ENCODE assay signal across 18 mouse cellular contexts in genomic region chr3:59174426-59175154, GRCm38 (mm10). TPM values are rescaled to one million over a fixed set of nuclear protein-coding genes. Genes with fewer than 3 reads are reported as not detected.
DNase-seq lines count a peak whose midpoint lies in the region; ATAC-seq and TF ChIP-seq lines count a peak whose summit lies in the region.
"Had no signal": no experiment of that assay in that cellular context is flagged by ENCODE, and none has a peak within 500 bp of the region (broad histone marks: within the 10 kb centered on the region; RNA-seq: fewer than 3 reads in every experiment).

No protein-coding gene starts in this region.

- no peak overlapping the region for H3K27ac ChIP-seq in liver, postnatal 0 days (ENCODE audit: low read depth)
- H3K27ac ChIP-seq in liver, embryonic 11.5 days (ENCODE audit: low read depth, low read length) = no peak overlapping the region
- H3K27ac ChIP-seq: forebrain, embryonic 15.5 days; liver, embryonic 13.5 days had no signal

- no peak overlapping the region; the same call in 1 of the 2 replicates for H3K4me2 ChIP-seq in liver, postnatal 0 days (ENCODE audit: low read depth, low read length)
- no peak overlapping the region for H3K4me2 ChIP-seq in liver, embryonic 11.5 days
- H3K4me2 ChIP-seq: forebrain, embryonic 15.5 days; liver, embryonic 13.5 days; midbrain, embryonic 11.5 days had no signal

- no peak for DNase-seq in liver, postnatal 0 days
- DNase-seq in liver, embryonic 11.5 days (ENCODE audit: low spot score) = no peak
- DNase-seq in thymus, postnatal 14 days = peak; percentile 56
- no peak for DNase-seq in thymus, adult 18-20 months
- DNase-seq in ovary, postnatal 14 days (ENCODE audit: low spot score) = no peak
- DNase-seq in kidney, adult 8-10 months = no peak
- DNase-seq: kidney, adult 11 months; liver, embryonic 13.5 days had no signal

- no peaks in the 10 kb centered on the region for H3K27me3 ChIP-seq in liver, postnatal 0 days (ENCODE audit: insufficient read depth, low read length)
- no peaks in the 10 kb centered on the region; the same call in 1 of the 2 replicates for H3K27me3 ChIP-seq in liver, embryonic 11.5 days (replicated peaks; ENCODE audit: control insufficient read depth, insufficient read depth, low read length)
- H3K27me3 ChIP-seq: forebrain, embryonic 15.5 days; liver, embryonic 13.5 days had no signal

- WGBS in liver, postnatal 0 days (ENCODE audit: insufficient replicate concordance) = 48% methylated on average over 6 of the region's 6 CpGs
- WGBS in liver, embryonic 11.5 days = 67% methylated on average over 6 of the region's 6 CpGs

- no peak overlapping the region for H3K9ac ChIP-seq in liver, postnatal 0 days (replicated peaks)
- H3K9ac ChIP-seq in liver, embryonic 11.5 days (ENCODE audit: low read depth, low read length) = no peak overlapping the region
- H3K9ac ChIP-seq: forebrain, embryonic 15.5 days; liver, embryonic 13.5 days had no signal

- ATAC-seq in liver, postnatal 0 days = no peak
- ATAC-seq in liver, embryonic 11.5 days (replicated peaks; ENCODE audit: low FRiP score) = no peak
- ATAC-seq in megakaryocyte progenitor cell, adult 5-6 weeks (replicated peaks; ENCODE audit: poor library complexity) = peak; percentile 29

- no peaks in the 10 kb centered on the region for H3K9me3 ChIP-seq in liver, postnatal 0 days (ENCODE audit: low read length)
- H3K9me3 ChIP-seq in liver, embryonic 11.5 days (ENCODE audit: control insufficient read depth, low read length) = no peaks in the 10 kb centered on the region
- H3K9me3 ChIP-seq: forebrain, embryonic 15.5 days; liver, embryonic 13.5 days had no signal

- H3K4me1 ChIP-seq in liver, postnatal 0 days (ENCODE audit: insufficient read depth) = peaks cover 7% of the 10 kb centered on the region; the same call in 1 of the 2 replicates
- H3K4me1 ChIP-seq in liver, embryonic 11.5 days (replicated peaks; ENCODE audit: control insufficient read depth, insufficient read depth, low read length) = no peaks in the 10 kb centered on the region
- H3K4me1 ChIP-seq: forebrain, embryonic 15.5 days had no signal

- no peak for TF ChIP-seq EP300 in liver, postnatal 0 days (IDR thresholded peaks at IDR 0.05; ENCODE audit: low read depth)

- TF ChIP-seq CTCF in liver, postnatal 0 days (IDR thresholded peaks at IDR 0.05; ENCODE audit: low read depth) = peak; percentile 47

- H3K36me3 ChIP-seq in liver, postnatal 0 days (replicated peaks; ENCODE audit: insufficient read depth, low read length) = no peaks in the 10 kb centered on the region
- no peaks in the 10 kb centered on the region for H3K36me3 ChIP-seq in liver, embryonic 11.5 days (ENCODE audit: control insufficient read depth, insufficient read depth, low read length)
- H3K36me3 ChIP-seq: forebrain, embryonic 15.5 days; liver, embryonic 13.5 days had no signal

- no peak overlapping the region for H3K4me3 ChIP-seq in liver, postnatal 0 days (ENCODE audit: low read depth, low read length)
- no peak overlapping the region for H3K4me3 ChIP-seq in liver, embryonic 11.5 days (ENCODE audit: low read depth, low read length)
- H3K4me3 ChIP-seq: forebrain, embryonic 15.5 days; liver, embryonic 13.5 days; myocyte had no signal

RNA-seq across cellular contexts. Expression of gene Gpr87, which starts 20.3 kb away (rescaled TPM):
- polyA plus RNA-seq in liver, postnatal 0 days (2015; fragmentation: Nextera tagmentation; extraction: Ambion mirVana) = not detected in 2 replicates
- polyA plus RNA-seq in liver, embryonic 11.5 days (2014; fragmentation: Nextera tagmentation; extraction: Ambion mirVana) = not detected in 2 replicates
- total RNA-seq in megakaryocyte progenitor cell, adult 5-6 weeks (2015) = not detected in 2 replicates
- total RNA-seq in megakaryocyte progenitor cell, adult 5-6 weeks (2017) = not detected in 2 replicates
- total RNA-seq: adrenal gland, postnatal 25 days; gastrocnemius, adult 18-20 months; heart, adult 18-20 months; layer of hippocampus, postnatal 25 days; left cerebral cortex, postnatal 36 days had no signal
- polyA plus RNA-seq: hindbrain, embryonic 11.5 days; liver, embryonic 13.5 days; myocyte had no signal

RNA-seq across cellular contexts. Expression of gene P2ry14, which starts 21.2 kb away (rescaled TPM):
- 7.3 and 9.4 TPM in 2 replicates for polyA plus RNA-seq in liver, postnatal 0 days (2015; fragmentation: Nextera tagmentation; extraction: Ambion mirVana)
- 2.8 and 3.6 TPM in 2 replicates for polyA plus RNA-seq in liver, embryonic 11.5 days (2014; fragmentation: Nextera tagmentation; extraction: Ambion mirVana)
- total RNA-seq in megakaryocyte progenitor cell, adult 5-6 weeks (2015) = 5.7 and 7.2 TPM in 2 replicates
- 5.0 and 8.0 TPM in 2 replicates for total RNA-seq in megakaryocyte progenitor cell, adult 5-6 weeks (2017)

RNA-seq across cellular contexts. Expression of gene P2ry13, which starts 36.1 kb away (rescaled TPM):
- 4.4 and 4.6 TPM in 2 replicates for polyA plus RNA-seq in liver, postnatal 0 days (2015; fragmentation: Nextera tagmentation; extraction: Ambion mirVana)
- 2.0 and 2.3 TPM in 2 replicates for polyA plus RNA-seq in liver, embryonic 11.5 days (2014; fragmentation: Nextera tagmentation; extraction: Ambion mirVana)
- 0.95 and 1.6 TPM in 2 replicates for total RNA-seq in megakaryocyte progenitor cell, adult 5-6 weeks (2015)
- 0.78 and 0.83 TPM in 2 replicates for total RNA-seq in megakaryocyte progenitor cell, adult 5-6 weeks (2017)
- polyA plus RNA-seq: myocyte had no signal
